Comparison of ENCODE assay signal across 8 mouse cellular contexts in genomic region chr3:32709388-32709787, GRCm38 (mm10). TPM values are rescaled to one million over a fixed set of nuclear protein-coding genes. Genes with fewer than 3 reads are reported as not detected.
DNase-seq lines count a peak whose midpoint lies in the region; ATAC-seq and TF ChIP-seq lines count a peak whose summit lies in the region.

No protein-coding gene starts in this region.

- no peaks in the 10 kb centered on the region for H3K9me3 ChIP-seq in heart, embryonic 11.5 days (replicated peaks; ENCODE audit: control insufficient read depth, low read length)
- H3K9me3 ChIP-seq in forebrain, embryonic 14.5 days (replicated peaks; ENCODE audit: control insufficient read depth, low read length) = no peaks in the 10 kb centered on the region
- H3K9me3 ChIP-seq in liver, embryonic 14.5 days (ENCODE audit: control insufficient read depth, low read length) = no peaks in the 10 kb centered on the region

- peak overlapping the region; percentile 92 for H3K27ac ChIP-seq in heart, embryonic 11.5 days (ENCODE audit: low read depth, low read length)
- peak overlapping the region; percentile 78; the same call in 1 of the 2 replicates for H3K27ac ChIP-seq in forebrain, embryonic 14.5 days (ENCODE audit: low read depth, low read length)
- H3K27ac ChIP-seq in liver, embryonic 14.5 days = peak overlapping the region; percentile 23

- peaks cover 12% of the 10 kb centered on the region for H3K36me3 ChIP-seq in heart, embryonic 11.5 days (ENCODE audit: control insufficient read depth, insufficient read depth, low read length)
- H3K36me3 ChIP-seq in forebrain, embryonic 14.5 days (ENCODE audit: control insufficient read depth, insufficient read depth, low read length) = peaks cover 27% of the 10 kb centered on the region
- peaks cover 29% of the 10 kb centered on the region for H3K36me3 ChIP-seq in liver, embryonic 14.5 days (replicated peaks; ENCODE audit: control insufficient read depth, insufficient read depth, low read depth)

- no peaks in the 10 kb centered on the region for H3K27me3 ChIP-seq in heart, embryonic 11.5 days (ENCODE audit: control insufficient read depth, insufficient read depth, low read length)
- H3K27me3 ChIP-seq in forebrain, embryonic 14.5 days (replicated peaks; ENCODE audit: control insufficient read depth, insufficient read depth, low read length) = no peaks in the 10 kb centered on the region
- H3K27me3 ChIP-seq in liver, embryonic 14.5 days (ENCODE audit: control insufficient read depth, insufficient read depth, low read length) = no peaks in the 10 kb centered on the region

- H3K4me1 ChIP-seq in heart, embryonic 11.5 days (ENCODE audit: control insufficient read depth, insufficient read depth, low read length) = peaks cover 3% of the 10 kb centered on the region; the same call in 1 of the 2 replicates
- peaks cover 8% of the 10 kb centered on the region; the same call in 1 of the 2 replicates for H3K4me1 ChIP-seq in forebrain, embryonic 14.5 days (ENCODE audit: control insufficient read depth, insufficient read depth, low read length)
- H3K4me1 ChIP-seq in liver, embryonic 14.5 days (replicated peaks; ENCODE audit: control insufficient read depth in 2 of 2, insufficient read depth in 2 of 2, low read length in 1 of 2) = peaks cover 6 to 8% of the 10 kb centered on the region in 2 experiments

- TF ChIP-seq EP300 in liver, embryonic 14.5 days (IDR thresholded peaks at IDR 0.05; ENCODE audit: low read depth) = no peak

- intact Hi-C loops in heart, postnatal 14 days (cut with DNase I) = loop anchor here (2.0 kb wide), 1 partner anchor 27 kb away; the partner anchor contains the start of genes Mrpl47 and Ndufb5
- intact Hi-C loops in gastrocnemius, postnatal 36 days (cut with DNase I) = loop anchor here (5.0 kb wide), 1 partner anchor 197 kb away; the partner anchor contains the start of gene Zfp639

- H3K4me3 ChIP-seq in heart, embryonic 11.5 days (ENCODE audit: low read depth, low read length) = peak overlapping the region; percentile 78
- H3K4me3 ChIP-seq in forebrain, embryonic 14.5 days (ENCODE audit: low read depth, low read length) = peak overlapping the region; percentile 74
- peak overlapping the region; percentile 71 to 82 for H3K4me3 ChIP-seq in liver, embryonic 14.5 days (ENCODE audit: insufficient read depth in 1 of 2, low read depth in 2 of 2, low read length in 2 of 2)

- 11% methylated on average over 9 of the region's 9 CpGs for WGBS in heart, embryonic 11.5 days (ENCODE audit: insufficient replicate concordance)
- WGBS in forebrain, embryonic 14.5 days = 12% methylated on average over 9 of the region's 9 CpGs
- whole genome bisulfite sequencing in liver, embryonic 14.5 days (ENCODE audit: insufficient replicate concordance) = 9% methylated on average over 9 of the region's 9 CpGs

- H3K4me2 ChIP-seq in heart, embryonic 11.5 days = peak overlapping the region; percentile 74
- peak overlapping the region; percentile 63 for H3K4me2 ChIP-seq in forebrain, embryonic 14.5 days (ENCODE audit: low read length)
- H3K4me2 ChIP-seq in liver, embryonic 14.5 days (ENCODE audit: low read depth) = peak overlapping the region; percentile 77

- TF ChIP-seq CTCF in liver, embryonic 14.5 days (IDR thresholded peaks at IDR 0.05; ENCODE audit: low read depth) = no peak

- H3K9ac ChIP-seq in heart, embryonic 11.5 days (ENCODE audit: low read depth, low read length) = peak overlapping the region; percentile 88
- H3K9ac ChIP-seq in forebrain, embryonic 14.5 days (ENCODE audit: low read length) = peak overlapping the region; percentile 87
- peak overlapping the region; percentile 78 for H3K9ac ChIP-seq in liver, embryonic 14.5 days (replicated peaks)

- DNase-seq in heart, postnatal 14 days = no peak
- no peak for DNase-seq in forebrain, embryonic 14.5 days (ENCODE audit: low spot score)
- no peak for DNase-seq in liver, embryonic 14.5 days (ENCODE audit: low read depth in 3 of 3, low spot score in 3 of 3)
- DNase-seq in embryo, embryonic 10 days (ENCODE audit: low spot score) = no peak
- no peak for DNase-seq in gastrocnemius, postnatal 36 days

- no peak for ATAC-seq in heart, embryonic 11.5 days (replicated peaks; ENCODE audit: insufficient number of reproducible peaks, low FRiP score, low TSS enrichment)
- peak; percentile 2 for ATAC-seq in CD4-positive, CD25-positive, alpha-beta regulatory T cell, adult 4 months
- ATAC-seq in forebrain, embryonic 14.5 days = no peak
- no peak for ATAC-seq in liver, embryonic 14.5 days (ENCODE audit: insufficient read depth)
- no peak for ATAC-seq in megakaryocyte-erythroid progenitor cell, adult 5-6 weeks (replicated peaks; ENCODE audit: low FRiP score, low TSS enrichment, poor library complexity, severe bottlenecking)

RNA-seq across cellular contexts. Expression of gene Actl6a, which starts 3.3 kb away (rescaled TPM):
- 110 and 122 TPM in 2 replicates for polyA plus RNA-seq in heart, embryonic 11.5 days (2014; fragmentation: Nextera tagmentation; extraction: Ambion mirVana)
- total RNA-seq in heart, postnatal 14 days (2021) = 10 to 100 TPM; 21.2 to 24.9 TPM
- polyA plus RNA-seq in CD4-positive, CD25-positive, alpha-beta regulatory T cell, adult 4 months (2017; shearing (Covaris generic)) = 10 to 100 TPM; 85.8 to 96.2 TPM
- 130 and 153 TPM in 2 replicates for polyA plus RNA-seq in forebrain, embryonic 14.5 days (2014; fragmentation: Nextera tagmentation; extraction: Ambion mirVana)
- polyA plus RNA-seq in liver, embryonic 14.5 days (2012; rRNA removed) = 25.4 and 31.0 TPM in 2 replicates
- polyA plus RNA-seq in liver, embryonic 14.5 days (2014; fragmentation: Nextera tagmentation; extraction: Ambion mirVana) = 73.7 and 79.8 TPM in 2 replicates
- total RNA-seq in megakaryocyte-erythroid progenitor cell, adult 5-6 weeks (2014; fragmentation: Nextera tagmentation) = 132 and 148 TPM in 2 replicates
- 100 and 139 TPM in 2 replicates for total RNA-seq in megakaryocyte-erythroid progenitor cell, adult 5-6 weeks (2017)
- total RNA-seq in gastrocnemius, postnatal 36 days (2021) = 10 to 100 TPM; 12.4 to 13.8 TPM

RNA-seq across cellular contexts. Expression of gene Ndufb5, which starts 27.4 kb away (rescaled TPM):
- polyA plus RNA-seq in heart, embryonic 11.5 days (2014; fragmentation: Nextera tagmentation; extraction: Ambion mirVana) = 468 and 475 TPM in 2 replicates
- total RNA-seq in heart, postnatal 14 days (2021) = 100 to 1,000 TPM; 768 to 787 TPM
- 100 to 1,000 TPM; 219 to 273 TPM for polyA plus RNA-seq in CD4-positive, CD25-positive, alpha-beta regulatory T cell, adult 4 months (2017; shearing (Covaris generic))
- 311 and 397 TPM in 2 replicates for polyA plus RNA-seq in forebrain, embryonic 14.5 days (2014; fragmentation: Nextera tagmentation; extraction: Ambion mirVana)
- 90.6 and 112 TPM in 2 replicates for polyA plus RNA-seq in liver, embryonic 14.5 days (2012; rRNA removed)
- polyA plus RNA-seq in liver, embryonic 14.5 days (2014; fragmentation: Nextera tagmentation; extraction: Ambion mirVana) = 157 and 163 TPM in 2 replicates
- total RNA-seq in megakaryocyte-erythroid progenitor cell, adult 5-6 weeks (2014; fragmentation: Nextera tagmentation) = 202 and 265 TPM in 2 replicates
- 147 and 148 TPM in 2 replicates for total RNA-seq in megakaryocyte-erythroid progenitor cell, adult 5-6 weeks (2017)
- 100 to 1,000 TPM; 610 to 618 TPM for total RNA-seq in gastrocnemius, postnatal 36 days (2021)

RNA-seq across cellular contexts. Expression of gene Mrpl47, which starts 28.0 kb away (rescaled TPM):
- polyA plus RNA-seq in heart, embryonic 11.5 days (2014; fragmentation: Nextera tagmentation; extraction: Ambion mirVana) = 30.5 and 41.2 TPM in 2 replicates
- 10 to 100 TPM; 33.3 to 41.9 TPM for total RNA-seq in heart, postnatal 14 days (2021)
- polyA plus RNA-seq in CD4-positive, CD25-positive, alpha-beta regulatory T cell, adult 4 months (2017; shearing (Covaris generic)) = 10 to 100 TPM; 17.0 to 23.7 TPM
- polyA plus RNA-seq in forebrain, embryonic 14.5 days (2014; fragmentation: Nextera tagmentation; extraction: Ambion mirVana) = 42.1 and 43.3 TPM in 2 replicates
- polyA plus RNA-seq in liver, embryonic 14.5 days (2012; rRNA removed) = 5.5 and 8.4 TPM in 2 replicates
- polyA plus RNA-seq in liver, embryonic 14.5 days (2014; fragmentation: Nextera tagmentation; extraction: Ambion mirVana) = 24.0 and 24.7 TPM in 2 replicates
- 47.7 and 54.8 TPM in 2 replicates for total RNA-seq in megakaryocyte-erythroid progenitor cell, adult 5-6 weeks (2014; fragmentation: Nextera tagmentation)
- total RNA-seq in megakaryocyte-erythroid progenitor cell, adult 5-6 weeks (2017) = 42.8 and 44.4 TPM in 2 replicates
- 10 to 100 TPM; 28.7 to 30.1 TPM for total RNA-seq in gastrocnemius, postnatal 36 days (2021)

Comparison
In these comparisons a context has a peak if more than half of its experiments do, and no peak if none do; other contexts are left out.
1. H3K27ac ChIP-seq: peak in every context shown above with its lines; median percentile 92 in heart, embryonic 11.5 days; 78 in forebrain, embryonic 14.5 days; 23 in liver, embryonic 14.5 days.